Mouse (Mus musculus): ENCODE results near the gene Retreg2. TPM values are rescaled to one million over a fixed set of nuclear protein-coding genes. Genes with fewer than 3 reads are reported as not detected.

Gene Retreg2
- polyA plus RNA-seq, 1 experiment from 2014 or later = 139 TPM

- Histone ChIP-seq H3K27me3 (replicated peaks; ENCODE audit: control insufficient read depth, insufficient read depth, low read length) (no peaks in the 10 kb centered on the region), H3K4me3 (ENCODE audit: low read length) (no peak overlapping the region), H3K9ac (ENCODE audit: low read depth, low read length) (no peak overlapping the region), H3K27ac (ENCODE audit: low read depth, low read length) (no peak overlapping the region), H3K36me3 (ENCODE audit: control insufficient read depth, insufficient read depth, low read length) (peaks cover 48% of the 10 kb centered on the region), H3K4me1 (ENCODE audit: control insufficient read depth, insufficient read depth, low read depth, low read length) (peaks cover 8% of the 10 kb centered on the region), H3K4me2 (ENCODE audit: low read length) (no peak overlapping the region), H3K9me3 (ENCODE audit: control insufficient read depth, low read length) (no peaks in the 10 kb centered on the region)
- WGBS = 89% methylated on average over 11 of the region's 11 CpGs
- ATAC-seq = no peak
These were observed 42.9 kb downstream of the Retreg2 start for GRCm38 (mm10) chr1:75185495-75185894.

- Histone ChIP-seq H3K4me3 (ENCODE audit: low read length) (no peak overlapping the region), H3K4me1 (ENCODE audit: control insufficient read depth, insufficient read depth, low read depth, low read length) (peaks cover 12% of the 10 kb centered on the region), H3K27ac (ENCODE audit: low read depth, low read length) (no peak overlapping the region), H3K9me3 (ENCODE audit: control insufficient read depth, low read length) (no peaks in the 10 kb centered on the region), H3K27me3 (replicated peaks; ENCODE audit: control insufficient read depth, insufficient read depth, low read length) (no peaks in the 10 kb centered on the region), H3K4me2 (ENCODE audit: low read length) (no peak overlapping the region), H3K9ac (ENCODE audit: low read depth, low read length) (no peak overlapping the region), H3K36me3 (ENCODE audit: control insufficient read depth, insufficient read depth, low read length) (peaks cover 40% of the 10 kb centered on the region)
- no peak for ATAC-seq
These were observed 44.5 kb downstream of the Retreg2 start for GRCm38 (mm10) chr1:75187126-75187525.

- H3K9ac ChIP-seq (ENCODE audit: low read depth, low read length) = no peak overlapping the region
- H3K36me3 ChIP-seq (ENCODE audit: control insufficient read depth, insufficient read depth, low read length) = peaks cover 33% of the 10 kb centered on the region
- H3K4me2 ChIP-seq (ENCODE audit: low read length) = no peak overlapping the region
- H3K27me3 ChIP-seq (replicated peaks; ENCODE audit: control insufficient read depth, insufficient read depth, low read length) = no peaks in the 10 kb centered on the region
- no peak overlapping the region for H3K27ac ChIP-seq (ENCODE audit: low read depth, low read length)
- H3K9me3 ChIP-seq (ENCODE audit: control insufficient read depth, low read length) = no peaks in the 10 kb centered on the region
- WGBS = 89% methylated on average over 2 of the region's 2 CpGs
- no peak overlapping the region for H3K4me3 ChIP-seq (ENCODE audit: low read length)
- ATAC-seq = no peak
- peaks cover 15% of the 10 kb centered on the region for H3K4me1 ChIP-seq (ENCODE audit: control insufficient read depth, insufficient read depth, low read depth, low read length)
These were observed 45.4 kb downstream of the Retreg2 start for GRCm38 (mm10) chr1:75187914-75188483.

GRCm38 (mm10) chr1:75190577-75190976 is 48.0 kb downstream of the Retreg2 start:
- no peak overlapping the region; the same call in 1 of the 2 replicates for H3K9ac ChIP-seq (ENCODE audit: low read depth, low read length)
- no peak overlapping the region for H3K4me3 ChIP-seq (ENCODE audit: low read length)
- no peaks in the 10 kb centered on the region for H3K27me3 ChIP-seq (replicated peaks; ENCODE audit: control insufficient read depth, insufficient read depth, low read length)
- no peak overlapping the region for H3K27ac ChIP-seq (ENCODE audit: low read depth, low read length)
- 74% methylated on average over 2 of the region's 2 CpGs for WGBS
- peak overlapping the region; percentile 80 for H3K4me2 ChIP-seq (ENCODE audit: low read length)
- peaks cover 19% of the 10 kb centered on the region for H3K4me1 ChIP-seq (ENCODE audit: control insufficient read depth, insufficient read depth, low read depth, low read length)
- ATAC-seq = no peak
- peaks cover 23% of the 10 kb centered on the region for H3K36me3 ChIP-seq (ENCODE audit: control insufficient read depth, insufficient read depth, low read length)
- H3K9me3 ChIP-seq (ENCODE audit: control insufficient read depth, low read length) = no peaks in the 10 kb centered on the region

- 39% methylated on average over 5 of the region's 5 CpGs for WGBS
- Histone ChIP-seq H3K9me3 (ENCODE audit: control insufficient read depth, low read length) (no peaks in the 10 kb centered on the region), H3K36me3 (ENCODE audit: control insufficient read depth, insufficient read depth, low read length) (peaks cover 22% of the 10 kb centered on the region), H3K4me1 (ENCODE audit: control insufficient read depth, insufficient read depth, low read depth, low read length) (peaks cover 19% of the 10 kb centered on the region), H3K27me3 (replicated peaks; ENCODE audit: control insufficient read depth, insufficient read depth, low read length) (no peaks in the 10 kb centered on the region), H3K4me2 (ENCODE audit: low read length) (peak overlapping the region; percentile 80), H3K9ac (ENCODE audit: low read depth, low read length) (peak overlapping the region; percentile 96), H3K4me3 (ENCODE audit: low read length) (peak overlapping the region; percentile 85), H3K27ac (ENCODE audit: low read depth, low read length) (peak overlapping the region; percentile 98)
- no peak for ATAC-seq
These were observed 48.7 kb downstream of the Retreg2 start for GRCm38 (mm10) chr1:75191258-75191621.

- Histone ChIP-seq H3K4me1 (ENCODE audit: control insufficient read depth, insufficient read depth, low read depth, low read length) (peaks cover 19% of the 10 kb centered on the region), H3K36me3 (ENCODE audit: control insufficient read depth, insufficient read depth, low read length) (peaks cover 18% of the 10 kb centered on the region), H3K9me3 (ENCODE audit: control insufficient read depth, low read length) (no peaks in the 10 kb centered on the region), H3K4me3 (ENCODE audit: low read length) (peak within 1 kb of the TSS; percentile 85), H3K9ac (ENCODE audit: low read depth, low read length) (peak within 1 kb of the TSS; percentile 96), H3K27ac (ENCODE audit: low read depth, low read length) (peak within 1 kb of the TSS; percentile 98), H3K4me2 (ENCODE audit: low read length) (peak within 1 kb of the TSS; percentile 98), H3K27me3 (replicated peaks; ENCODE audit: control insufficient read depth, insufficient read depth, low read length) (no peaks in the 10 kb centered on the region)
- ATAC-seq = peak; percentile 100
- under 1% methylated on average over 39 of the region's 56 CpGs for WGBS
These were observed 49.2 kb downstream of the Retreg2 start, which contains the start of the genes Ankzf1 and Atg9a for GRCm38 (mm10) chr1:75191622-75192402. Gene Ankzf1 (plus strand): TSS chr1:75192151. Gene Atg9a (minus strand): TSS chr1:75192196.

- under 1% methylated on average over 19 of the region's 19 CpGs for WGBS
- Histone ChIP-seq H3K27me3 (replicated peaks; ENCODE audit: control insufficient read depth, insufficient read depth, low read length) (no peaks in the 10 kb centered on the region), H3K27ac (ENCODE audit: low read depth, low read length) (peak overlapping the region; percentile 91), H3K36me3 (ENCODE audit: control insufficient read depth, insufficient read depth, low read length) (peaks cover 14% of the 10 kb centered on the region), H3K4me2 (ENCODE audit: low read length) (peak overlapping the region; percentile 98), H3K9me3 (ENCODE audit: control insufficient read depth, low read length) (no peaks in the 10 kb centered on the region), H3K9ac (ENCODE audit: low read depth, low read length) (peak overlapping the region; percentile 93), H3K4me1 (ENCODE audit: control insufficient read depth, insufficient read depth, low read depth, low read length) (peaks cover 19% of the 10 kb centered on the region), H3K4me3 (ENCODE audit: low read length) (peak overlapping the region; percentile 85)
- no peak for ATAC-seq
These were observed 49.9 kb downstream of the Retreg2 start for GRCm38 (mm10) chr1:75192452-75192851.

Other genes starting within 250 kb of the Retreg2 start
- 1.4 and 2.1 TPM in 2 replicates for gene Cryba2, start 249.6 kb upstream of the Retreg2 start, polyA plus RNA-seq (2015; fragmentation: Nextera tagmentation; extraction: Ambion mirVana)
- 1.1 and 1.6 TPM in 2 replicates for gene Cfap65, start 207.2 kb upstream of the Retreg2 start, polyA plus RNA-seq (2015; fragmentation: Nextera tagmentation; extraction: Ambion mirVana)
- 0.25 and 0.30 TPM in 2 replicates for gene Ihh, start 191.1 kb upstream of the Retreg2 start, polyA plus RNA-seq (2015; fragmentation: Nextera tagmentation; extraction: Ambion mirVana)
- gene Nhej1, start 17.6 kb upstream of the Retreg2 start, polyA plus RNA-seq (2015; fragmentation: Nextera tagmentation; extraction: Ambion mirVana) = 6.6 and 7.2 TPM in 2 replicates
- not detected in 2 replicates for gene Slc23a3, start 8.9 kb upstream of the Retreg2 start, polyA plus RNA-seq (2015; fragmentation: Nextera tagmentation; extraction: Ambion mirVana)
- gene Cnppd1, start 67 bp upstream of the Retreg2 start, polyA plus RNA-seq (2015; fragmentation: Nextera tagmentation; extraction: Ambion mirVana) = 42.3 and 51.7 TPM in 2 replicates
- 39.9 and 43.4 TPM in 2 replicates for gene Zfand2b, start 25.9 kb downstream of the Retreg2 start, polyA plus RNA-seq (2015; fragmentation: Nextera tagmentation; extraction: Ambion mirVana)
- gene Abcb6, start 37.6 kb downstream of the Retreg2 start, polyA plus RNA-seq (2015; fragmentation: Nextera tagmentation; extraction: Ambion mirVana) = 53.9 and 57.6 TPM in 2 replicates
- gene Ankzf1, start 49.4 kb downstream of the Retreg2 start, polyA plus RNA-seq (2015; fragmentation: Nextera tagmentation; extraction: Ambion mirVana) = 26.9 and 27.8 TPM in 2 replicates
- gene Atg9a, start 49.4 kb downstream of the Retreg2 start, polyA plus RNA-seq (2015; fragmentation: Nextera tagmentation; extraction: Ambion mirVana) = 62.1 and 70.5 TPM in 2 replicates
- 20.1 and 21.1 TPM in 2 replicates for gene Glb1l, start 68.0 kb downstream of the Retreg2 start, polyA plus RNA-seq (2015; fragmentation: Nextera tagmentation; extraction: Ambion mirVana)
- gene Stk16, start 68.1 kb downstream of the Retreg2 start, polyA plus RNA-seq (2015; fragmentation: Nextera tagmentation; extraction: Ambion mirVana) = 144 and 145 TPM in 2 replicates
- 45.5 and 74.1 TPM in 2 replicates for gene Tuba4a, start 77.1 kb downstream of the Retreg2 start, polyA plus RNA-seq (2015; fragmentation: Nextera tagmentation; extraction: Ambion mirVana)
- gene A630095N17Rik, start 89.3 kb downstream of the Retreg2 start, polyA plus RNA-seq (2015; fragmentation: Nextera tagmentation; extraction: Ambion mirVana) = 0.26 TPM in 1 of 2 replicates, not detected in the other
- gene Dnajb2, start 93.6 kb downstream of the Retreg2 start, polyA plus RNA-seq (2015; fragmentation: Nextera tagmentation; extraction: Ambion mirVana) = 86.3 and 98.0 TPM in 2 replicates
- 36.9 and 40.6 TPM in 2 replicates for gene Ptprn, start 121.7 kb downstream of the Retreg2 start, polyA plus RNA-seq (2015; fragmentation: Nextera tagmentation; extraction: Ambion mirVana)
- gene Resp18, start 135.6 kb downstream of the Retreg2 start, polyA plus RNA-seq (2015; fragmentation: Nextera tagmentation; extraction: Ambion mirVana) = 251 and 327 TPM in 2 replicates
- gene Dnpep, start 175.2 kb downstream of the Retreg2 start, polyA plus RNA-seq (2015; fragmentation: Nextera tagmentation; extraction: Ambion mirVana) = 149 and 150 TPM in 2 replicates
- gene Des, start 217.6 kb downstream of the Retreg2 start, polyA plus RNA-seq (2015; fragmentation: Nextera tagmentation; extraction: Ambion mirVana) = 1.7 and 10.9 TPM in 2 replicates
- gene Speg, start 232.5 kb downstream of the Retreg2 start, polyA plus RNA-seq (2015; fragmentation: Nextera tagmentation; extraction: Ambion mirVana) = 20.3 and 20.4 TPM in 2 replicates

Measured in hindbrain, embryonic 16.5 days (tissue).